Comparison of ENCODE assay signal across 8 mouse cellular contexts in genomic region chr2:91077957-91078313, GRCm38 (mm10). TPM values are rescaled to one million over a fixed set of nuclear protein-coding genes. Genes with fewer than 3 reads are reported as not detected.
DNase-seq lines count a peak whose midpoint lies in the region; ATAC-seq and TF ChIP-seq lines count a peak whose summit lies in the region.

No protein-coding gene starts in this region.

- no peak for DNase-seq in heart, postnatal 4 days
- no peak for DNase-seq in hindbrain, embryonic 10.5 days (ENCODE audit: low spot score)
- no peak for DNase-seq in layer of hippocampus, adult 8-10 months (ENCODE audit: low spot score in 2 of 2)
- no peak for DNase-seq in adrenal gland, adult 2 months

- no peak overlapping the region for H3K27ac ChIP-seq in heart, embryonic 11.5 days (ENCODE audit: low read depth, low read length)
- peak overlapping the region; percentile 86 for H3K27ac ChIP-seq in hindbrain, embryonic 10.5 days
- H3K27ac ChIP-seq in liver, embryonic 16.5 days (ENCODE audit: low read length): no peak overlapping the region

- no peaks in the 10 kb centered on the region for H3K36me3 ChIP-seq in heart, embryonic 11.5 days (ENCODE audit: control insufficient read depth, insufficient read depth, low read length)
- H3K36me3 ChIP-seq in E14TG2a.4 (ENCODE audit: insufficient read depth, low read length): no peaks in the 10 kb centered on the region
- no peaks in the 10 kb centered on the region for H3K36me3 ChIP-seq in hindbrain, embryonic 10.5 days
- no peaks in the 10 kb centered on the region for H3K36me3 ChIP-seq in liver, embryonic 16.5 days (ENCODE audit: control insufficient read depth, insufficient read depth)

- no peak for TF ChIP-seq CTCF in E14TG2a.4 (conservative IDR thresholded peaks at IDR 0.05; ENCODE audit: low read length)

- ATAC-seq in heart, embryonic 11.5 days (replicated peaks; ENCODE audit: insufficient number of reproducible peaks, low FRiP score, low TSS enrichment): no peak
- ATAC-seq in liver, embryonic 16.5 days (ENCODE audit: low read depth): no peak
- ATAC-seq in CD4-positive, CD25-positive, alpha-beta regulatory T cell, adult 4 months: no peak

- peaks cover 6% of the 10 kb centered on the region for H3K4me1 ChIP-seq in heart, embryonic 11.5 days (ENCODE audit: control insufficient read depth, insufficient read depth, low read length)
- peaks cover 29% of the 10 kb centered on the region for H3K4me1 ChIP-seq in E14TG2a.4 (replicated peaks; ENCODE audit: low read depth, low read length)
- H3K4me1 ChIP-seq in hindbrain, embryonic 10.5 days (replicated peaks): peaks cover 21% of the 10 kb centered on the region
- peaks cover 9% of the 10 kb centered on the region for H3K4me1 ChIP-seq in liver, embryonic 16.5 days (ENCODE audit: control insufficient read depth, low read depth, low read length)

- peak overlapping the region; percentile 79 for H3K9ac ChIP-seq in heart, embryonic 11.5 days (ENCODE audit: low read depth, low read length)
- H3K9ac ChIP-seq in liver, embryonic 16.5 days (ENCODE audit: low read depth, low read length): no peak overlapping the region

- peak overlapping the region; percentile 81 for H3K4me2 ChIP-seq in heart, embryonic 11.5 days
- H3K4me2 ChIP-seq in liver, embryonic 16.5 days (ENCODE audit: low read depth, low read length): peak overlapping the region; percentile 81

- no peaks in the 10 kb centered on the region for H3K9me3 ChIP-seq in heart, embryonic 11.5 days (replicated peaks; ENCODE audit: control insufficient read depth, low read length)
- H3K9me3 ChIP-seq in E14TG2a.4 (ENCODE audit: low read length): no peaks in the 10 kb centered on the region
- H3K9me3 ChIP-seq in hindbrain, embryonic 10.5 days: no peaks in the 10 kb centered on the region
- H3K9me3 ChIP-seq in liver, embryonic 16.5 days (replicated peaks; ENCODE audit: control insufficient read depth, low read length): no peaks in the 10 kb centered on the region

- H3K4me3 ChIP-seq in heart, embryonic 11.5 days (ENCODE audit: low read depth, low read length): peak overlapping the region; percentile 51
- H3K4me3 ChIP-seq in E14TG2a.4 (replicated peaks; ENCODE audit: low read length): peak overlapping the region; percentile 64
- H3K4me3 ChIP-seq in hindbrain, embryonic 10.5 days: peak overlapping the region; percentile 63
- H3K4me3 ChIP-seq in liver, embryonic 16.5 days (ENCODE audit: low read depth, low read length): no peak overlapping the region

- H3K27me3 ChIP-seq in heart, embryonic 11.5 days (ENCODE audit: control insufficient read depth, insufficient read depth, low read length): no peaks in the 10 kb centered on the region
- H3K27me3 ChIP-seq in E14TG2a.4 (ENCODE audit: insufficient read depth, low read length): peaks cover 55% of the 10 kb centered on the region
- H3K27me3 ChIP-seq in hindbrain, embryonic 10.5 days (ENCODE audit: insufficient read depth, poor library complexity, severe bottlenecking): peaks cover 12% of the 10 kb centered on the region; the same call in 1 of the 2 replicates
- no peaks in the 10 kb centered on the region for H3K27me3 ChIP-seq in liver, embryonic 16.5 days (ENCODE audit: control insufficient read depth, insufficient read depth, low read depth, low read length)

- 25% methylated on average over 12 of the region's 12 CpGs for WGBS in heart, embryonic 11.5 days (ENCODE audit: insufficient replicate concordance)
- 19% methylated on average over 12 of the region's 12 CpGs for WGBS in hindbrain, embryonic 10.5 days
- 25% methylated on average over 12 of the region's 12 CpGs for WGBS in liver, embryonic 16.5 days (ENCODE audit: insufficient replicate concordance)

RNA-seq across cellular contexts. Expression of gene Spi1, which starts 4.3 kb away (rescaled TPM):
- polyA plus RNA-seq in heart, embryonic 11.5 days (2014; fragmentation: Nextera tagmentation; extraction: Ambion mirVana): 1.7 and 1.9 TPM in 2 replicates
- 1 to 10 TPM; 2.7 to 3.5 TPM for total RNA-seq in heart, postnatal 4 days (2021)
- polyA plus RNA-seq in hindbrain, embryonic 10.5 days (2016; fragmentation: Nextera tagmentation; extraction: Ambion mirVana): 4.3 TPM in 2 replicates
- polyA plus RNA-seq in liver, embryonic 16.5 days (2015; fragmentation: Nextera tagmentation; extraction: Ambion mirVana): 16.6 and 18.2 TPM in 2 replicates
- total RNA-seq in layer of hippocampus, adult 8-10 months (2022): 10 to 100 TPM in 2 of 4 experiments, 1 to 10 TPM in 2; 3.8 to 17.2 (median 9.7) TPM
- total RNA-seq in adrenal gland, adult 2 months (2021): 1 to 10 TPM; 5.0 to 7.1 TPM
- 17.6 and 21.9 TPM in 2 replicates for polyA plus RNA-seq in adrenal gland, adult 2 months (2012; rRNA removed)
- polyA plus RNA-seq in CD4-positive, CD25-positive, alpha-beta regulatory T cell, adult 4 months (2017; shearing (Covaris generic)): under 1 TPM in 1 of 2 experiments, not detected in 1; 0.49 TPM

RNA-seq across cellular contexts. Expression of gene Slc39a13, which starts 7.7 kb away (rescaled TPM):
- polyA plus RNA-seq in heart, embryonic 11.5 days (2014; fragmentation: Nextera tagmentation; extraction: Ambion mirVana): 34.0 and 36.3 TPM in 2 replicates
- 10 to 100 TPM; 32.6 to 36.8 TPM for total RNA-seq in heart, postnatal 4 days (2021)
- 21.3 and 25.8 TPM in 2 replicates for polyA plus RNA-seq in hindbrain, embryonic 10.5 days (2016; fragmentation: Nextera tagmentation; extraction: Ambion mirVana)
- 10.4 and 12.2 TPM in 2 replicates for polyA plus RNA-seq in liver, embryonic 16.5 days (2015; fragmentation: Nextera tagmentation; extraction: Ambion mirVana)
- 10 to 100 TPM; 28.7 to 40.0 (median 33.1) TPM for total RNA-seq in layer of hippocampus, adult 8-10 months (2022)
- total RNA-seq in adrenal gland, adult 2 months (2021): 10 to 100 TPM; 27.7 to 36.7 TPM
- 60.4 and 66.7 TPM in 2 replicates for polyA plus RNA-seq in adrenal gland, adult 2 months (2012; rRNA removed)
- 10 to 100 TPM; 33.1 to 55.2 TPM for polyA plus RNA-seq in CD4-positive, CD25-positive, alpha-beta regulatory T cell, adult 4 months (2017; shearing (Covaris generic))

RNA-seq across cellular contexts. Expression of gene Psmc3, which starts 24.1 kb away (rescaled TPM):
- polyA plus RNA-seq in heart, embryonic 11.5 days (2014; fragmentation: Nextera tagmentation; extraction: Ambion mirVana): 316 and 322 TPM in 2 replicates
- 100 to 1,000 TPM; 240 to 248 TPM for total RNA-seq in heart, postnatal 4 days (2021)
- polyA plus RNA-seq in hindbrain, embryonic 10.5 days (2016; fragmentation: Nextera tagmentation; extraction: Ambion mirVana): 341 and 347 TPM in 2 replicates
- polyA plus RNA-seq in liver, embryonic 16.5 days (2015; fragmentation: Nextera tagmentation; extraction: Ambion mirVana): 130 and 133 TPM in 2 replicates
- 100 to 1,000 TPM; 180 to 209 (median 206) TPM for total RNA-seq in layer of hippocampus, adult 8-10 months (2022)
- total RNA-seq in adrenal gland, adult 2 months (2021): 100 to 1,000 TPM; 235 to 255 TPM
- 28.1 and 31.9 TPM in 2 replicates for polyA plus RNA-seq in adrenal gland, adult 2 months (2012; rRNA removed)
- 100 to 1,000 TPM; 198 to 201 TPM for polyA plus RNA-seq in CD4-positive, CD25-positive, alpha-beta regulatory T cell, adult 4 months (2017; shearing (Covaris generic))

RNA-seq across cellular contexts. Expression of gene Mybpc3, which starts 40.0 kb away (rescaled TPM):
- 470 and 665 TPM in 2 replicates for polyA plus RNA-seq in heart, embryonic 11.5 days (2014; fragmentation: Nextera tagmentation; extraction: Ambion mirVana)
- total RNA-seq in heart, postnatal 4 days (2021): 1,000 to 10,000 TPM; 1,781 to 1,857 TPM
- polyA plus RNA-seq in hindbrain, embryonic 10.5 days (2016; fragmentation: Nextera tagmentation; extraction: Ambion mirVana): 0.32 TPM in 1 of 2 replicates, not detected in the other
- 0.07 and 0.08 TPM in 2 replicates for polyA plus RNA-seq in liver, embryonic 16.5 days (2015; fragmentation: Nextera tagmentation; extraction: Ambion mirVana)
- under 1 TPM; 0.09 to 0.22 (median 0.16) TPM for total RNA-seq in layer of hippocampus, adult 8-10 months (2022)
- under 1 TPM; 0.07 to 0.09 TPM for total RNA-seq in adrenal gland, adult 2 months (2021)
- polyA plus RNA-seq in adrenal gland, adult 2 months (2012; rRNA removed): not detected in 2 replicates
- not detected for polyA plus RNA-seq in CD4-positive, CD25-positive, alpha-beta regulatory T cell, adult 4 months (2017; shearing (Covaris generic))

RNA-seq across cellular contexts. Expression of gene Rapsn, which starts 42.5 kb away (rescaled TPM):
- 11.1 and 11.3 TPM in 2 replicates for polyA plus RNA-seq in heart, embryonic 11.5 days (2014; fragmentation: Nextera tagmentation; extraction: Ambion mirVana)
- total RNA-seq in heart, postnatal 4 days (2021): 10 to 100 TPM; 19.3 to 23.3 TPM
- polyA plus RNA-seq in hindbrain, embryonic 10.5 days (2016; fragmentation: Nextera tagmentation; extraction: Ambion mirVana): 0.41 and 1.7 TPM in 2 replicates
- 0.99 and 1.0 TPM in 2 replicates for polyA plus RNA-seq in liver, embryonic 16.5 days (2015; fragmentation: Nextera tagmentation; extraction: Ambion mirVana)
- total RNA-seq in layer of hippocampus, adult 8-10 months (2022): under 1 TPM in 2 of 4 experiments, not detected in 2; 0.36 to 0.47 TPM
- total RNA-seq in adrenal gland, adult 2 months (2021): 1 to 10 TPM in 1 of 2 experiments, under 1 TPM in 1; 0.72 to 3.1 TPM
- 3.8 and 5.0 TPM in 2 replicates for polyA plus RNA-seq in adrenal gland, adult 2 months (2012; rRNA removed)
- 1 to 10 TPM; 5.4 to 7.7 TPM for polyA plus RNA-seq in CD4-positive, CD25-positive, alpha-beta regulatory T cell, adult 4 months (2017; shearing (Covaris generic))
